Mouse (Mus musculus) kidney, adult 2 months (tissue): ENCODE data around the gene Hbp1.

Source experiments
- CTCF ChIP-seq: fragments of 200-500 bp; conservative IDR thresholded peaks from 2 replicates; pipeline ENCODE4 v1.5.1; 2011; ENCODE audit warnings: low read depth, mild to moderate bottlenecking, control low read depth, low read length, moderate library complexity, mixed read lengths; ENCODE audit not compliant: insufficient read depth, insufficient read length
- POLR2A ChIP-seq: fragments of 200-500 bp; IDR thresholded peaks from one replicate; pipeline ENCODE4 v1.6.1; 2011; ENCODE audit warnings: low read depth, low read length, control low read depth

- TF ChIP-seq POLR2A (no peak), CTCF (no peak)
Measured at GRCm38 (mm10) chr12:31984664-31985063, 34.3 kb upstream of the Hbp1 start.
